Mouse (Mus musculus) hindbrain, postnatal 0 days (tissue): Measurements from ENCODE around the gene Lrp6. TPM values are rescaled to one million over a fixed set of nuclear protein-coding genes. Genes with fewer than 3 reads are reported as not detected.

Source experiments
- ATAC-seq: fragments of 200-750 bp; cut with Nextera tagmentation; 2 replicates; pipeline ENCODE4 v1.8.0; 2017; ENCODE audit warnings: mild to moderate bottlenecking, moderate TSS enrichment, moderate library complexity
- DNase-seq: peaks from one replicate; pipeline ENCODE4 v3.0.0-alpha.2; 2015; ENCODE audit warnings: low spot score
- H3K27ac ChIP-seq: fragments of 300-500 bp; sonication (generic); 2 replicates; pipeline ENCODE4 v1.5.1; 2014; ENCODE audit warnings: mild to moderate bottlenecking
- H3K27me3 ChIP-seq: fragments of 300-500 bp; sonication (generic); 2 replicates; pipeline ENCODE4 v1.6.1; 2014; ENCODE audit warnings: low read length, mixed read lengths; ENCODE audit not compliant: insufficient read depth
- H3K36me3 ChIP-seq: fragments of 300-500 bp; sonication (generic); 2 replicates; pipeline ENCODE4 v1.6.1; 2014; ENCODE audit warnings: low read length, mixed read lengths; ENCODE audit not compliant: insufficient read depth
- H3K4me1 ChIP-seq: fragments of 300-500 bp; sonication (generic); 2 replicates; pipeline ENCODE4 v1.6.1; 2014; ENCODE audit warnings: antibody characterized with exemption, low read length, mixed read lengths; ENCODE audit not compliant: insufficient read depth
- H3K4me2 ChIP-seq: fragments of 300-500 bp; sonication (generic); 2 replicates; pipeline ENCODE4 v1.6.1; 2014; ENCODE audit warnings: low read depth, mild to moderate bottlenecking, low read length, moderate library complexity, mixed read lengths
- H3K4me3 ChIP-seq: fragments of 300-500 bp; sonication (generic); 2 replicates; pipeline ENCODE4 v1.5.1; 2014; ENCODE audit warnings: low read length
- H3K9ac ChIP-seq: fragments of 300-500 bp; sonication (generic); replicated peaks from 2 replicates; pipeline ENCODE4 v1.6.1; 2014; ENCODE audit warnings: mild to moderate bottlenecking, low read length, moderate library complexity, mixed read lengths
- H3K9me3 ChIP-seq: fragments of 300-500 bp; sonication (generic); 2 replicates; pipeline ENCODE4 v1.6.1; 2016; ENCODE audit warnings: low read length, mixed read lengths
- CTCF ChIP-seq: IDR thresholded peaks from 2 replicates; pipeline ENCODE4 v1.5.1; 2016; ENCODE audit warnings: antibody characterized with exemption, control low read depth, low read depth
- WGBS: fragments of 180-500 bp; shearing (Covaris S2); extraction: QIAGEN DNeasy Blood & Tissue Kit; methylation state at CpG from one replicate; pipeline ENCODE4 v1.1.7; 2014; 5-methylcytosine and 5-hydroxymethylcytosine counted together
- polyA plus RNA-seq: library from polyadenylated mRNA; unstranded; fragments of >200 nt; fragmentation: Nextera tagmentation; extraction: Ambion mirVana; gene quantifications from 2 replicates; pipeline ENCODE4 v1.2.1, GENCODE M21; 2015
- total RNA-seq: library from RNA; depleted of rRNA; stranded (reverse); fragments of >200 nt; gene quantifications from 2 replicates; pipeline ENCODE4 v1.2.3, GENCODE M21; 2014

Gene Lrp6
- total and polyA plus RNA-seq, 2 experiments from 2014 or later: 13.0 to 23.9 TPM

DNA sequence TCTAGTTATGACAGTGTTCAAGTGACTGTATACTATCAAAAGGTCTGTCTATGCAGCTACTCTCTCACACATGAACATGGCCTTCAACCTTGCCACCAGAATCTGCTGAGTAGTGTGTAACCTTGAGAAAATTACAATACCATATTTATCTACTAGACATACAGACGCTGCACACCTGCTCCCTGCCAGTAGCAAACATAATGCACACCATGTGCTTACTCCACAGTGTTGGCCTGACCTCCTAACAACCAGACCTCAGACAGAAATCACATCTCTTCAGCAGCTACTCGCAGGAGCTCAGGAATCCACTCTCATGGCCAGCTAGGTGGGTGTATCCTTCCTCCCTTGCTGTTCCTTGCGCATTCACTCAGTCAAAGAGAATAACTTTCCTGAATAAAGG is 21.9 kb downstream of the Lrp6 start:
- no peaks in the 10 kb centered on the region for H3K27me3 ChIP-seq
- H3K9ac ChIP-seq: no peak overlapping the region
- ATAC-seq (no peak), DNase-seq (no peak)
- H3K4me3 ChIP-seq: no peak overlapping the region
- no peak overlapping the region for H3K27ac ChIP-seq
- H3K4me1 ChIP-seq: no peaks in the 10 kb centered on the region; the same call in 1 of the 2 replicates
- no peak overlapping the region for H3K4me2 ChIP-seq
- no peaks in the 10 kb centered on the region for H3K9me3 ChIP-seq
- H3K36me3 ChIP-seq: no peaks in the 10 kb centered on the region
- 64% methylated on average over 3 of the region's 3 CpGs for WGBS
- TF ChIP-seq CTCF: no peak

DNA sequence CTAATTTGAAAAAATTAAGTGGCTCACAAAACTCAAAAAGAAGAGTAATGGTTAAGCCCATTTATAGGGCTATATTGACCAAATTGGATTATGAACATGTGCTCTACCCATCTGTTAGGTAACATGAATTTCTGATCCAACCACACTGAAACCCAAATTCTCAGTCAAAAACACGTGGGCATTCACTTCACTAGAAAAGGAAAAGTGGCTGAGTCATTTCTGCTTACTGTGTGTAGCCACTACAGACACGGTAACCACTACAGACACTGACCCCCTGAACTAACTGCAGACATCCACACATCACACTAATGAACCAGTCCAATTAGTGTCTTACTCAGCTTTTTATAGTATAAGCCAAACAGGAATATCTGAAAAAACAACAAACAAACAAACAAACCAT is 22.7 kb downstream of the Lrp6 start:
- no peak for ATAC-seq
- DNase-seq: no peak
- Histone ChIP-seq H3K4me2 (no peak overlapping the region), H3K9ac (no peak overlapping the region), H3K9me3 (no peaks in the 10 kb centered on the region), H3K36me3 (no peaks in the 10 kb centered on the region), H3K4me1 (no peaks in the 10 kb centered on the region; the same call in 1 of the 2 replicates), H3K4me3 (no peak overlapping the region), H3K27me3 (no peaks in the 10 kb centered on the region), H3K27ac (no peak overlapping the region)
- TF ChIP-seq CTCF: no peak
- WGBS: 60% methylated on average over 2 of the region's 2 CpGs

DNA sequence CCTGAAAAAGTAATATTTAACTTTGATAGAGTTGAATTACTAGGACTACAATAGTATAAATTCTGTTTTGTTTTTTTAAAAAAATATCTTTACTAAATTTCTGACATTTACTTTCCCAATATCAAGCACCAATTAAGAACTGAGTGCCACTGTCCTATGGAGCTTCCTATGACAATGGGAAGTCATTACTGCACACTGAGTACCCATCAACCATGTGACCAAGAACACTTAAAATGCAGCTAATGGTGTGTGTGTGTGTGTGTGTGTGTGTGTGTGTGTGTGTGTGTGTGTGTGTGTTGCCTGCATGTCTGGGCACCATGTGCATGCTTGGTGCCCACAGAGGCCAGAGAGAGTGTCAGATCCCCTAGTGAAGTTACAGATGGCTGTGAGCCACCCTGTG is 23.2 kb downstream of the Lrp6 start:
- Histone ChIP-seq H3K4me2 (no peak overlapping the region), H3K9me3 (no peaks in the 10 kb centered on the region)

DNA sequence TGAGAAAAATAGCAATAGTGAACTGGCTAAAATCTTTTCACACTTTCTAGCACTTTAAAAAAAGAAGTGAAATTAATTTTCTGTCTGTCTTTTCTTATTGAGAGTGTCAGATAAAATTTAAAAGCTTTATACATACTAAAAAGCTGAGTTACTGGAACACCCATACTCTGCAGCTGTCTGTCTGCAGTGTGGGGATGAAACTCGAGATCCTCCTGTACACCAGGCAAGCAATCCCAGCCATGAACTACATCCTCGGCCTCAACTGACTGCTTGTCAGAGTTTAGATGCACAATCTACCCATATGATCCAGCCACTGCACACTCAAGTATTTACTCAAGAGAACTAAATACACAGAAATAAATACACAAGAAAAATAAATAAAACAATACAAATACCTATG is 24.4 kb downstream of the Lrp6 start:
- no peak overlapping the region for H3K4me3 ChIP-seq
- no peaks in the 10 kb centered on the region for H3K27me3 ChIP-seq
- no peaks in the 10 kb centered on the region; the same call in 1 of the 2 replicates for H3K4me1 ChIP-seq
- no peaks in the 10 kb centered on the region for H3K36me3 ChIP-seq
- H3K9me3 ChIP-seq: no peaks in the 10 kb centered on the region
- 85% methylated on average over 2 of the region's 2 CpGs for WGBS
- DNase-seq: no peak
- no peak for ATAC-seq
- H3K27ac ChIP-seq: no peak overlapping the region
- H3K4me2 ChIP-seq: no peak overlapping the region
- no peak for TF ChIP-seq CTCF
- H3K9ac ChIP-seq: no peak overlapping the region

More for the DNA sequence above, 23.2 kb downstream of the Lrp6 start:
- Histone ChIP-seq H3K4me3 (no peak overlapping the region), H3K4me1 (no peaks in the 10 kb centered on the region; the same call in 1 of the 2 replicates), H3K27ac (no peak overlapping the region), H3K36me3 (no peaks in the 10 kb centered on the region), H3K9ac (no peak overlapping the region), H3K27me3 (no peaks in the 10 kb centered on the region)
- DNase-seq: no peak
- ATAC-seq: no peak
- no peak for TF ChIP-seq CTCF

DNA sequence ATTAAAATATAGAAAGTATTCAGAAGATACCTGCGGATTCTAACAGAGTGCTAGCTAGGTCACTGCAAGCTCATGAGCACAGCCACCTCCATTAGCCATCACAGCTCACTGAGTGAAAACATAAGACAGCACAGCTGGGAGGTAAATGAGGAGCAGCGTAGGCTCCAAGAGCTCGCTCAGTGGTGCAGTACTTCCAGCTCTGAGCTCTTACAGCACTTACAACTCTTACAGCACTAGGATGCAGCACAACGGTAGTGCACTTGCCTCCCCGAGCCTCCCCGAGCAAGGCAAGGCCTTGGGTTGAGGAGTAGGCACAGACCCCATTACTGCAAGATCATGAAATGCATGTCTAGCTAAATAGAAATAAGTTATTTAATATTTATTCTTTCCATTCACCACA is 26.6 kb downstream of the Lrp6 start:
- WGBS: 72% methylated on average over 6 of the region's 6 CpGs
- no peak for ATAC-seq
- H3K4me1 ChIP-seq: no peaks in the 10 kb centered on the region; the same call in 1 of the 2 replicates
- H3K27me3 ChIP-seq: no peaks in the 10 kb centered on the region
- no peak overlapping the region for H3K27ac ChIP-seq
- no peak for TF ChIP-seq CTCF
- H3K9me3 ChIP-seq: no peaks in the 10 kb centered on the region
- H3K4me3 ChIP-seq: no peak overlapping the region
- H3K9ac ChIP-seq: no peak overlapping the region
- no peak overlapping the region for H3K4me2 ChIP-seq
- H3K36me3 ChIP-seq: no peaks in the 10 kb centered on the region
- no peak for DNase-seq

DNA sequence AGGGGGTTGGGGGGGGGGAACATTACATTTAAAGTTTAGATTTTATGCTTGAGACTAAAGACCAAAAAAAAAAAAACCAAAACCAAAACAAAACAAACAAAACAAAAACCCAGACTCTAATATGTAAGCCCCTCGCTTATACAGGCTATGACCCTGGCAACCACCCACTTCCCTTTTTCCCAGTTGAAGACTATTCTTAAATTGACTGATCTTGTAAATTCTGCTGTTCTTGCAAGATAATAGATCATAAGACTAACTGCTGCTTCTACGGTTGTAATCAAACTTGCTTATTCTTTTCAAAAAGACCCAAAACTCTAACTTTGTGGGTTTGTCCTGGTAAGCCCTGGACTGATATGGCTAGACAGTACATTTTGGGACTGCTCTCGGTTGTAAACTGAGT is 27.3 kb downstream of the Lrp6 start:
- no peaks in the 10 kb centered on the region for H3K27me3 ChIP-seq
- no peaks in the 10 kb centered on the region; the same call in 1 of the 2 replicates for H3K4me1 ChIP-seq
- no peaks in the 10 kb centered on the region for H3K36me3 ChIP-seq
- TF ChIP-seq CTCF: no peak
- H3K4me3 ChIP-seq: no peak overlapping the region
- no peaks in the 10 kb centered on the region for H3K9me3 ChIP-seq
- H3K9ac ChIP-seq: no peak overlapping the region
- DNase-seq: no peak
- 88% methylated on average over 3 of the region's 3 CpGs for WGBS
- H3K27ac ChIP-seq: no peak overlapping the region
- ATAC-seq: no peak
- no peak overlapping the region for H3K4me2 ChIP-seq

DNA sequence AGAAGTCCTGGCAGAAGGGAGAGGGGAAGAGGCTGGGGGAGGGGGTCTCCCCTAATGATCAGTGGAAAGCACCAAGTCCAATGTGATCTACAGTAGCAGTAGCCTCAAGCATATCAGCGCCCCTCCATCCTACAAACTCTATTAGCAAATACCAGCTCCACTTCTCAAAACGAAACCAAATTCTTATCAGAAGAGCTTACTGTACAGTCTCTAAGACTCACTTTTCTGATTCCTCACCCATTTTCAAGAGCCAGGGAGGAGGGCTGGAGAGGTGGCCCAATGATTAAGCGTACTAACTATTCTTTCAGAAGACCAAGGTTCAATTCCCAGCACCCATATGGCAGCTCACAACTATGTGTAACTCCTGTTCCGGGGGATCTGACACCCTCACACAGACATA is 28.0 kb downstream of the Lrp6 start:
- no peaks in the 10 kb centered on the region for H3K9me3 ChIP-seq
- TF ChIP-seq CTCF: no peak
- whole genome bisulfite sequencing: 93% methylated on average over 4 of the region's 4 CpGs
- DNase-seq: no peak
- H3K27me3 ChIP-seq: no peaks in the 10 kb centered on the region
- no peaks in the 10 kb centered on the region; the same call in 1 of the 2 replicates for H3K4me1 ChIP-seq
- no peak overlapping the region for H3K9ac ChIP-seq
- H3K27ac ChIP-seq: no peak overlapping the region; the same call in 1 of the 2 replicates
- no peak for ATAC-seq
- H3K4me3 ChIP-seq: no peak overlapping the region
- H3K36me3 ChIP-seq: no peaks in the 10 kb centered on the region
- H3K4me2 ChIP-seq: no peak overlapping the region
